Mouse (Mus musculus) embryonic facial prominence, embryonic 14.5 days (tissue): ENCODE measurements at regions not wholly inside any gene's neighbourhood (a gene's known extent, or its start where the extent isn't known, plus 50 kb on each side); places are given as distances from the start of the nearest gene placed in this dataset.
A peak's percentile ranks its signal among the peaks of the same experiment; 100 is the strongest.

Experiments used
- ATAC-seq: fragments of 200-750 bp; cut with Nextera tagmentation; 2 replicates; pipeline ENCODE4 v1.8.0; 2017; ENCODE audit warnings: low read depth, moderate number of reproducible peaks, moderate TSS enrichment
- DNase-seq: peaks from one replicate; pipeline ENCODE4 v3.0.0-alpha.2; 2015; ENCODE audit warnings: low spot score
- H3K27ac ChIP-seq: fragments of 300-500 bp; sonication (generic); replicated peaks from 2 replicates; pipeline ENCODE4 v1.5.1; 2014; ENCODE audit warnings: low read depth, mild to moderate bottlenecking, low read length, moderate library complexity
- H3K27me3 ChIP-seq: fragments of 300-500 bp; sonication (generic); replicated peaks from 2 replicates; pipeline ENCODE4 v1.6.1; 2014; ENCODE audit warnings: low read length; ENCODE audit not compliant: control insufficient read depth, insufficient read depth
- H3K36me3 ChIP-seq: fragments of 300-500 bp; sonication (generic); 2 replicates; pipeline ENCODE4 v1.6.1; 2014; ENCODE audit warnings: low read length, mixed read lengths; ENCODE audit not compliant: control insufficient read depth, insufficient read depth
- H3K4me1 ChIP-seq: fragments of 300-500 bp; sonication (generic); 2 replicates; pipeline ENCODE4 v1.6.1; 2014; ENCODE audit warnings: antibody characterized with exemption, low read length; ENCODE audit not compliant: control insufficient read depth, insufficient read depth
- H3K4me2 ChIP-seq: fragments of 300-500 bp; sonication (generic); 2 replicates; pipeline ENCODE4 v1.6.1; 2014; ENCODE audit warnings: low read depth, mild to moderate bottlenecking, low read length, moderate library complexity, mixed read lengths
- H3K4me3 ChIP-seq: fragments of 300-500 bp; sonication (generic); 2 replicates; pipeline ENCODE4 v1.5.1; 2014; ENCODE audit warnings: low read depth, mild to moderate bottlenecking, low read length
- H3K9ac ChIP-seq: fragments of 300-500 bp; sonication (generic); 2 replicates; pipeline ENCODE4 v1.6.1; 2014; ENCODE audit warnings: low read depth, mild to moderate bottlenecking, low read length, moderate library complexity, mixed read lengths
- H3K9me3 ChIP-seq: fragments of 300-500 bp; sonication (generic); 2 replicates; pipeline ENCODE4 v1.6.1; 2016; ENCODE audit warnings: low read length; ENCODE audit not compliant: control insufficient read depth
- WGBS: fragments of 180-500 bp; shearing (Covaris S2); extraction: QIAGEN DNeasy Blood & Tissue Kit; methylation state at CpG from one replicate; pipeline ENCODE4 v1.1.7; 2014; 5-methylcytosine and 5-hydroxymethylcytosine counted together

DNA sequence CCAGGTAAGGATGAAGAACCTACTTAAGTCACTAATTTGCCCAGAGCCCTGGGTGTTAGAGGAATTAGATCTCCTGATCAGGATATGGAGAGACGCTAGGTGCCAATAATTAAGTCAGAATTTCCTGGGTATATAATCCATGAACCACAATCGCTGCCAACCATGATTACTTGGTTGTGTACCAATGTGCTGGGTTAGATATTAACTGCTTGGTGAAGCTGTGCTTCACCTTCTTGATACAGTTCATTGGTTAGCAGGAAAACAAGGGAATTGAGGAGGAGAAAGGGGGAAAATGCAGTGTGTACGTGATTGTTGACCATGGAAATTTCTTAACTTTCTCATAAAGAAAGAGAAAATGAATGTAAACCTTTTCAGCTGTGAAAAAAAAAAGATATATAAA, 961.7 kb upstream of the Slc39a10 start:
- no peaks in the 10 kb centered on the region for H3K9me3 ChIP-seq
- H3K36me3 ChIP-seq, result no peaks in the 10 kb centered on the region
- no peak overlapping the region for H3K4me3 ChIP-seq
- no peak overlapping the region for H3K9ac ChIP-seq
- H3K27ac ChIP-seq, result no peak overlapping the region
- ATAC-seq (no peak), DNase-seq (no peak)
- no peak overlapping the region for H3K4me2 ChIP-seq
- 86% methylated on average over 3 of the region's 3 CpGs for WGBS
- no peaks in the 10 kb centered on the region for H3K4me1 ChIP-seq
- H3K27me3 ChIP-seq, result no peaks in the 10 kb centered on the region

GRCm38 (mm10) chr1:47853911-47854310, 961.3 kb upstream of the Slc39a10 start:
- Histone ChIP-seq H3K4me3 (no peak overlapping the region), H3K27me3 (no peaks in the 10 kb centered on the region), H3K4me2 (no peak overlapping the region), H3K4me1 (no peaks in the 10 kb centered on the region), H3K9ac (no peak overlapping the region), H3K9me3 (no peaks in the 10 kb centered on the region), H3K36me3 (no peaks in the 10 kb centered on the region), H3K27ac (no peak overlapping the region)
- ATAC-seq, result no peak
- 73% methylated on average over 4 of the region's 4 CpGs for WGBS
- DNase-seq, result no peak

DNA sequence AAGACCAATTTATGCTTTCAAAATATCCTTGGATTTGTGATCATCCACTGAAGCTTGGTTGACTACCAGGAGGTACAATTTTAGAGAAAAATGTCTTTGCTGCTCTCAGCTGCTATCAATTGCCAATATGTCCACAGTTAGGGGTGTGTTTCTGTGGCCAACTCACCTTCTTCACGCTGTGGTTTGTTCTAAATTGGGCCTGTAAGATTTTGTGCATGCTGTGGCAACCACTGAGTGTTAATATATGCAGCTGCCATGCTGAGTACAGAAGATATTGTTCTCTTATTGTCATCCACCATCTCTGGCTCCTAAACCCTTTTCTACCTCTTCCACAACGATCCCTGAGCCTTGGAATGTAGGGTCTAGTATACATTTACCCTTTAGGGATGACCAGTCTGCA, 948.2 kb upstream of the Slc39a10 start:
- DNase-seq, result no peak
- WGBS, result 67% methylated on average over 2 of the region's 2 CpGs

GRCm38 (mm10) chr1:47834072-47834471, 941.4 kb upstream of the Slc39a10 start:
- H3K9ac ChIP-seq, result no peak overlapping the region
- no peak for DNase-seq

More for the DNA sequence above, 948.2 kb upstream of the Slc39a10 start:
- H3K4me2 ChIP-seq, result no peak overlapping the region
- H3K4me3 ChIP-seq, result no peak overlapping the region
- ATAC-seq, result no peak
- no peaks in the 10 kb centered on the region for H3K36me3 ChIP-seq
- H3K27ac ChIP-seq, result no peak overlapping the region
- H3K27me3 ChIP-seq, result no peaks in the 10 kb centered on the region
- H3K9ac ChIP-seq, result no peak overlapping the region
- H3K4me1 ChIP-seq, result no peaks in the 10 kb centered on the region
- H3K9me3 ChIP-seq, result no peaks in the 10 kb centered on the region

GRCm38 (mm10) chr1:47827206-47827605, 934.6 kb upstream of the Slc39a10 start:
- ATAC-seq (no peak), DNase-seq (no peak)
- Histone ChIP-seq H3K9ac (no peak overlapping the region), H3K4me1 (no peaks in the 10 kb centered on the region), H3K27ac (no peak overlapping the region), H3K27me3 (no peaks in the 10 kb centered on the region), H3K36me3 (no peaks in the 10 kb centered on the region), H3K4me3 (no peak overlapping the region), H3K4me2 (no peak overlapping the region), H3K9me3 (no peaks in the 10 kb centered on the region)
- WGBS, result 88% methylated on average over 6 of the region's 6 CpGs

More at GRCm38 (mm10) chr1:47834072-47834471, 941.4 kb upstream of the Slc39a10 start:
- no peaks in the 10 kb centered on the region for H3K27me3 ChIP-seq
- no peaks in the 10 kb centered on the region for H3K9me3 ChIP-seq
- H3K4me3 ChIP-seq, result no peak overlapping the region
- no peaks in the 10 kb centered on the region for H3K36me3 ChIP-seq
- no peaks in the 10 kb centered on the region for H3K4me1 ChIP-seq
- no peak for ATAC-seq
- no peak overlapping the region for H3K4me2 ChIP-seq
- no peak overlapping the region for H3K27ac ChIP-seq

- Histone ChIP-seq H3K4me1 (no peaks in the 10 kb centered on the region), H3K27ac (no peak overlapping the region), H3K27me3 (no peaks in the 10 kb centered on the region), H3K4me2 (no peak overlapping the region), H3K36me3 (no peaks in the 10 kb centered on the region), H3K9me3 (no peaks in the 10 kb centered on the region), H3K9ac (no peak overlapping the region), H3K4me3 (no peak overlapping the region)
- WGBS, result 27% methylated on average over 7 of the region's 7 CpGs
- peak; percentile 74 for DNase-seq
- no peak for ATAC-seq
Observed at GRCm38 (mm10) chr1:47809508-47809907, 916.9 kb upstream of the Slc39a10 start.

DNA sequence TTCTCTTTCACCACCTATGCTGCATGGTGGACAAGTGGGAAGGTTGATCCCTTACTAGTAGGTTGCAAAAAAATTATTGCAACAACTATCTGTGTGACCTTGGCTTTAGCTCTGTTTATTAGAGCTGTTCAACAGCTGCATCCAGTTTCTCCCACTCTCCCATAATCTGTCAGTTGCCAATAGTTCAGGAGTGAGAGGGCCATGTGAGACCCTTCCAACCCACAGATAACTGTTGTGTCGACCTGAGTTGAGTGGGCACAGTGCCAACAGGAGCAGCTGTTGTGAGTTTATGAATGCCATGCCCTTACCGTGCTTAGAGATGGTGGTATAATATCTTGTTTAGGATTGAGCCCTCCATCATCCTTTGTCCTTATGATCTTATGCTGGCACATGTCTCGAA, 902.1 kb upstream of the Slc39a10 start:
- Histone ChIP-seq H3K4me2 (no peak overlapping the region), H3K9ac (no peak overlapping the region), H3K27me3 (no peaks in the 10 kb centered on the region), H3K36me3 (no peaks in the 10 kb centered on the region), H3K4me3 (no peak overlapping the region), H3K9me3 (no peaks in the 10 kb centered on the region), H3K4me1 (no peaks in the 10 kb centered on the region), H3K27ac (no peak overlapping the region)
- DNase-seq (peak; percentile 42), ATAC-seq (no peak)
- 42% methylated on average over 3 of the region's 3 CpGs for WGBS
